17 mouse cellular contexts compared by ENCODE assay signal in genomic region chrX:135984539-135985260, GRCm38 (mm10). TPM values are rescaled to one million over a fixed set of nuclear protein-coding genes. Genes with fewer than 3 reads are reported as not detected.
DNase-seq lines count a peak whose midpoint lies in the region; ATAC-seq and TF ChIP-seq lines count a peak whose summit lies in the region.
"Had no signal": no experiment of that assay in that cellular context is flagged by ENCODE, and none has a peak within 500 bp of the region (broad histone marks: within the 10 kb centered on the region; RNA-seq: fewer than 3 reads in every experiment).

No protein-coding gene starts in this region.

- peak; percentile 17 to 46 for DNase-seq in frontal cortex, adult 2 months (ENCODE audit: extremely low spot score in 1 of 2, low spot score in 1 of 2)
- DNase-seq in frontal cortex, postnatal 10 days (ENCODE audit: low spot score in 2 of 2) = no peak
- peak; percentile 9 to 15 for DNase-seq in left cerebral cortex, adult 9 months (ENCODE audit: low spot score in 2 of 2)
- DNase-seq in left cerebral cortex, postnatal 36 days (ENCODE audit: low spot score in 2 of 2) = no peak
- peak; percentile 57 for DNase-seq in forebrain, postnatal 0 days
- no peak for DNase-seq in yolk sac, embryonic 10.5 days (ENCODE audit: low spot score)
- no peak for DNase-seq in urinary bladder, postnatal 25 days (ENCODE audit: low spot score)
- DNase-seq: adrenal gland, postnatal 10 days; cerebellum, adult 9-11 months; gastrocnemius, postnatal 14 days; heart, postnatal 14 days; kidney, adult 18-20 months; kidney, postnatal 4 days; liver had no signal

- no peaks in the 10 kb centered on the region for H3K9me3 ChIP-seq in forebrain, postnatal 0 days (ENCODE audit: low read length)
- H3K9me3 ChIP-seq in midbrain, embryonic 16.5 days (replicated peaks; ENCODE audit: control insufficient read depth, low read length, poor library complexity, severe bottlenecking) = no peaks in the 10 kb centered on the region

- ATAC-seq in forebrain, postnatal 0 days = peak; percentile 93
- ATAC-seq in midbrain, embryonic 16.5 days = peak; percentile 84

- H3K4me2 ChIP-seq in forebrain, postnatal 0 days (ENCODE audit: low read depth) = no peak overlapping the region
- peak overlapping the region; percentile 21; the same call in 1 of the 2 replicates for H3K4me2 ChIP-seq in midbrain, embryonic 16.5 days (ENCODE audit: low read length)
- H3K4me2 ChIP-seq: lung, embryonic 14.5 days had no signal

- H3K4me1 ChIP-seq in forebrain, postnatal 0 days (ENCODE audit: insufficient read depth) = 0 out of 2 replicates have a peak, but pooled peaks cover 4% of the 10 kb centered on the region
- H3K4me1 ChIP-seq in midbrain, embryonic 16.5 days (ENCODE audit: control insufficient read depth, insufficient read depth, low read length) = peaks cover 6% of the 10 kb centered on the region; the same call in 1 of the 2 replicates

- intact Hi-C loops in left cerebral cortex, postnatal 36 days (cut with DNase I) = no loop called here

- H3K4me3 ChIP-seq in forebrain, postnatal 0 days (ENCODE audit: low read depth, low read length) = no peak overlapping the region
- H3K4me3 ChIP-seq in midbrain, embryonic 16.5 days (ENCODE audit: low read depth, low read length) = no peak overlapping the region

- no peaks in the 10 kb centered on the region for H3K27me3 ChIP-seq in forebrain, postnatal 0 days (ENCODE audit: insufficient read depth, low read length)
- H3K27me3 ChIP-seq in midbrain, embryonic 16.5 days (ENCODE audit: control insufficient read depth, insufficient read depth, low read depth, low read length) = no peaks in the 10 kb centered on the region

- H3K36me3 ChIP-seq in forebrain, postnatal 0 days (ENCODE audit: insufficient read depth) = no peaks in the 10 kb centered on the region
- H3K36me3 ChIP-seq in midbrain, embryonic 16.5 days (ENCODE audit: control insufficient read depth, insufficient read depth, low read length) = no peaks in the 10 kb centered on the region

- peak overlapping the region; percentile 64 for H3K27ac ChIP-seq in forebrain, postnatal 0 days (ENCODE audit: low read depth, low read length)
- H3K27ac ChIP-seq in midbrain, embryonic 16.5 days (ENCODE audit: low read length) = peak overlapping the region; percentile 83

- TF ChIP-seq CTCF in forebrain, postnatal 0 days (IDR thresholded peaks at IDR 0.05; ENCODE audit: low read depth) = no peak

- no peak overlapping the region for H3K9ac ChIP-seq in forebrain, postnatal 0 days
- 0 out of 2 replicates have a peak overlapping the region, but pooled peaks have one; percentile 31 for H3K9ac ChIP-seq in midbrain, embryonic 16.5 days (ENCODE audit: low read depth, low read length)
- H3K9ac ChIP-seq: lung, embryonic 14.5 days had no signal

- 47% methylated on average over 6 of the region's 6 CpGs for WGBS in forebrain, postnatal 0 days
- 34% methylated on average over 6 of the region's 6 CpGs for WGBS in midbrain, embryonic 16.5 days

RNA-seq across cellular contexts. Expression of gene Arxes2, which starts 8.9 kb away (rescaled TPM):
- 84.8 and 88.5 TPM in 2 replicates for polyA plus RNA-seq in frontal cortex, adult 2 months (2012; rRNA removed)
- 10 to 100 TPM; 57.8 to 69.1 TPM for total RNA-seq in left cerebral cortex, postnatal 36 days (2021)
- total RNA-seq in forebrain, postnatal 0 days (2014; rRNA removed) = 179 and 211 TPM in 2 replicates
- 235 and 280 TPM in 2 replicates for polyA plus RNA-seq in forebrain, postnatal 0 days (2015; fragmentation: Nextera tagmentation; extraction: Ambion mirVana)
- 355 and 370 TPM in 2 replicates for polyA plus RNA-seq in midbrain, embryonic 16.5 days (2015; fragmentation: Nextera tagmentation; extraction: Ambion mirVana)
- total RNA-seq: megakaryocyte, adult 5-6 weeks had no signal

RNA-seq across cellular contexts. Expression of gene Arxes1, which starts 48.5 kb away (rescaled TPM):
- polyA plus RNA-seq in frontal cortex, adult 2 months (2012; rRNA removed) = 23.9 and 25.2 TPM in 2 replicates
- 10 to 100 TPM; 33.7 to 39.1 TPM for total RNA-seq in left cerebral cortex, postnatal 36 days (2021)
- total RNA-seq in forebrain, postnatal 0 days (2014; rRNA removed) = 54.5 and 55.4 TPM in 2 replicates
- polyA plus RNA-seq in forebrain, postnatal 0 days (2015; fragmentation: Nextera tagmentation; extraction: Ambion mirVana) = 109 and 190 TPM in 2 replicates
- 198 and 206 TPM in 2 replicates for polyA plus RNA-seq in midbrain, embryonic 16.5 days (2015; fragmentation: Nextera tagmentation; extraction: Ambion mirVana)
- total RNA-seq: megakaryocyte, adult 5-6 weeks had no signal

Comparison
In these comparisons a context has a peak if more than half of its experiments do, and no peak if none do; other contexts are left out.
1. DNase-seq: peak in frontal cortex, adult 2 months (2 of 2), left cerebral cortex, adult 9 months (2 of 2) and forebrain, postnatal 0 days (single experiment); none in frontal cortex, postnatal 10 days (0 of 2), left cerebral cortex, postnatal 36 days (0 of 2), yolk sac, embryonic 10.5 days (single experiment) and urinary bladder, postnatal 25 days (single experiment).